Mouse (Mus musculus) CD4-positive, CD25-positive, alpha-beta regulatory T cell (primary cell): ENCODE results near the gene Srsf3. TPM values are rescaled to one million over a fixed set of nuclear protein-coding genes. Genes with fewer than 3 reads are reported as not detected.

Source experiments
- polyA plus RNA-seq: library from polyadenylated mRNA; unstranded; fragments of 100-300 nt; shearing (Covaris generic); gene quantifications from one replicate; pipeline ENCODE4 v1.2.1, GENCODE M21; 2017

Gene Srsf3
- 475 TPM for polyA plus RNA-seq

GRCm38 (mm10) chr17:29032274-29033069, at the start of gene Srsf3:
Gene Srsf3 (plus strand): TSS chr17:29032628.

DNA sequence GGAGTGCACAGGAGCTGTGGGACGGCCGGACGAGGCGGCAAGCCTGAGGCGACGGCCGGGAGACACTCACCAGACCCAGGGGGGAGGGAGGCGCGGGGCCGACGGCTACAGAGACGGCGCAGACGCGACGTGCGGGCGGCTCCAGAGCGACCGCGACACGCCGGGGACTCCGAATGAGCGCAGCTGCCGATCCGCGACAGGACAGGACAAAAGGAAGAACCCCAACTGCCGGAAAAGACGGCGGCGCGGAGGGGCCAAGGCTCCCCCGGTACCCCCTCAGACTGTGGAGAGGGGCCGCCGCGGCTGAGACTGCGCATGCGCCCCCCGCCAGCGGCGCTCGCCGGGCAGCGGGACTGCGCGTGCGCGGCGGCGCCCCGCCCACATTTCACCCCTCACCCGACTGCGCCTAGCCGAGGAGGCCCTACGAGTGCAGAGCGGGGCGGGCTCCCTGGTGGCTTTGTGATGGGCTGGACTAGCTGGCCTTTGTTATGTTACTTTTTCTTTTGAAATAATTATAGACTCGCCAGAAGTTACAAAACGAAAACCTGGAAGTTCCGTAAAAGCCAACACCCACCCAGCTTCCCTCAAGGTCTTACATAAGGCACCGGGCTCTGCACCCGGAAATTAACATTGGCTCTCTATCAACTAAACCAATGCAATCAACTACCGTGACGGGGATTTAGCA, 24.6 kb upstream of the Srsf3 start, which contains the start of gene Stk38:
Gene Stk38, minus strand, starts transcription at position 355 of the 685 bp plus-strand sequence.

GRCm38 (mm10) chr17:29090776-29091175, 58.3 kb downstream of the Srsf3 start, which contains the start of gene Cdkn1a:
Gene Cdkn1a (plus strand): TSS chr17:29090976.

Other genes with a start within 250 kb of the Srsf3 start
- 12.3 TPM for gene Brpf3, start 231.5 kb upstream of the Srsf3 start, polyA plus RNA-seq
- gene Pnpla1, start 174.2 kb upstream of the Srsf3 start, polyA plus RNA-seq: not detected
- gene 4930539E08Rik, start 117.3 kb upstream of the Srsf3 start, polyA plus RNA-seq: 2.6 TPM
- gene Pxt1, start 88.8 kb upstream of the Srsf3 start, polyA plus RNA-seq: not detected
- gene Kctd20, start 80.7 kb upstream of the Srsf3 start, polyA plus RNA-seq: 76.3 TPM
- gene Stk38, start 24.6 kb upstream of the Srsf3 start, polyA plus RNA-seq: 351 TPM
- 1.1 TPM for gene Cdkn1a, start 58.3 kb downstream of the Srsf3 start, polyA plus RNA-seq
- gene Rab44, start 81.5 kb downstream of the Srsf3 start, polyA plus RNA-seq: 0.14 TPM
- gene Cpne5, start 205.5 kb downstream of the Srsf3 start, polyA plus RNA-seq: 1.8 TPM
- 73.6 TPM for gene Ppil1, start 231.6 kb downstream of the Srsf3 start, polyA plus RNA-seq
- gene BC004004, start 236.2 kb downstream of the Srsf3 start, polyA plus RNA-seq: 132 TPM